Mouse (Mus musculus): ENCODE measurements around the gene Bspry.

The Bspry gene

DNA sequence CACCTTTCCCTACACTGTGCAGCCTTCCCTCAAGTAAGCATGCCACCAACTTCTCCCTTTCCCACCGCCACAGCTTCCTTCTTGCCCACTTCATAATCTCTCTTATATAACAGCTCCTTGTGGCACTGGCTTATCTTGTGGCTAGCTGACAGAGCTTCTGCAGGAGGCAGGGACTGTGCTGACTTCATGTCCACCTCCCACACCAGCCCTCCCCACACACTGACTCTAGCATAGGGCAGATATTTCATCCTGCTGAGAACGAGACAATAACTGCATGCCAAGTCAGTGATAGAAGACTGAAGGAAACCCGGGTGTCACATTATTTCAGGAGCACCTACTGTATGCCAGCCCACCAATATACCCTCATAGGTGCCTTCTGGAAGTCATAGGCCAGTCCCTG is 35.6 kb downstream of the Bspry start:
- DNase-seq (ENCODE audit: low read depth, low spot score), result no peak

GRCm38 (mm10) chr4:62516079-62516478 is 36.2 kb downstream of the Bspry start:
- no peak for DNase-seq (ENCODE audit: low read depth, low spot score)

DNA sequence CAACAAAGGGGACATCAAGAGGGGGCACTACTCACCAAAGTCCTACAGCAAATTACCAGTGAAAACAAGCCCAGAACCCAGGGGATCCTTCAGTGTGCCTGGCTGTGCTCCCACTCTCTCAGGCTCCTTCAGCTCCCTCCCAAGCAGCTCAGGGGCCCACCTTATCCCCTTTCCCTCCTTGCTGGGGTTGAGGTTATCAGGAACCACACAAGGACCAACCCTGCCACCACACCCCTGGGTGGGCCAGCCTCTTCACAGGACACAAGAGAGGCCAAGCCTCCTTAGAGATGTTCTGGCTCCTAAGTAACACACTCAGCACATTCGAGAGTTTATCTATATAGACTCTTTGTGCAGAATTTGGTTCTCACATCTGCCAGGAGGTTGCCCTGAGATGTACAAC is 36.7 kb downstream of the Bspry start:
- no peak for DNase-seq (ENCODE audit: low read depth, low spot score)

DNA sequence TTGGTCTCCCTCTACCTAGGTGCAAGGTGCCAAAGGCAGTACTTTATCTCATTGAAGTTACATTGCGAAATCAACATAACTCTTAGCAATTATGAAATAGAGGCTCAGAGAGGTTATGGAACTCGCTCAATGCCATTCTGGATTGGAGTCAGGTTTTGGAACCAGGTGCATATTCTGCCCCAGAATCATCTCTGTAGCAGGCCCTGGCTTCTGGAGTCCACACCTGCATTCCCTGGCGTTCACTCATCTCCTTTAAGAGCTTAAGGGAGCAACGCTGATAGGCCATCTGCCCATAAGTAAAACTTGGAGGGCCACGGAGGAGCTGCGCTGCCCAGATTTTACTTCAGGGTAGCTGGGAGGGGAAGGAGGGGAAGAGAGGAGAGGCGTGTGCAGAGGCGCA is 37.2 kb downstream of the Bspry start:
- no peak for DNase-seq (ENCODE audit: low read depth, low spot score)

- no peak for DNase-seq (ENCODE audit: low read depth, low spot score)
Observed at GRCm38 (mm10) chr4:62517538-62518415, 37.9 kb downstream of the Bspry start.

DNA sequence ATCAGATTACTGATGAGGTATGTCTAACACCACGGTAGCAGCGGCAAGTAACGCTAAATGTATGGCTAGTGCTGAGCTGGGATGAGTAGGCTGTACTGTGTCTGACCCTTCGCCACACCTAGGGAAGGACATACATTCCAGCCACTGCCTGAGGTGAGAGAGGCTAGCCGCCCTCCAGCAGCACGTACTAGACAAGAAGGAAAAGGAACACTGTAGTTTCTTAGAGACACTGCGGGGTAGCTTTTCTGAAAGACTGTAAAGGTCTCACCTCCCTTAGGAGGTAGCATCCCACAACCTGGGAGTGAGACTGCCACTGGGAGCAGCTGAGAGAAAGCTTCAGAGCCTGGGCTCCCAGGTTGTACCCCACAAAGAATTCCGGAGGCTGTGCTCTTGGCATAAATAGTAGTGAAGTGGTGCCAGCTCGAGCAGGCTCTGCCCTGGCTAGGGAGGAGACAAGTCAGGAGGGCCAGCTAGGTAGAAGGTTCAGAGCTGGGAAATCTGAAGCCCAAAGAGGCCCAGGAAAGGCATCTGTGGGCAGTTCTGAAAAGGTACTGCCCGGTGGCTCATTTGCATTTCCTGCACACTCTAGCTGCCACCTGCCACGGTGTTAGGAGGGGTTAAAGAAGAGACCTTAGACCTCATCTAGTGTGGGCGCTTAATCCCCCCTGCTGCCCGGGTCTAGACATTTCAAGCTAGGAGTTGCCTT is 38.7 kb downstream of the Bspry start:
- no peak for DNase-seq (ENCODE audit: low read depth, low spot score)

DNA sequence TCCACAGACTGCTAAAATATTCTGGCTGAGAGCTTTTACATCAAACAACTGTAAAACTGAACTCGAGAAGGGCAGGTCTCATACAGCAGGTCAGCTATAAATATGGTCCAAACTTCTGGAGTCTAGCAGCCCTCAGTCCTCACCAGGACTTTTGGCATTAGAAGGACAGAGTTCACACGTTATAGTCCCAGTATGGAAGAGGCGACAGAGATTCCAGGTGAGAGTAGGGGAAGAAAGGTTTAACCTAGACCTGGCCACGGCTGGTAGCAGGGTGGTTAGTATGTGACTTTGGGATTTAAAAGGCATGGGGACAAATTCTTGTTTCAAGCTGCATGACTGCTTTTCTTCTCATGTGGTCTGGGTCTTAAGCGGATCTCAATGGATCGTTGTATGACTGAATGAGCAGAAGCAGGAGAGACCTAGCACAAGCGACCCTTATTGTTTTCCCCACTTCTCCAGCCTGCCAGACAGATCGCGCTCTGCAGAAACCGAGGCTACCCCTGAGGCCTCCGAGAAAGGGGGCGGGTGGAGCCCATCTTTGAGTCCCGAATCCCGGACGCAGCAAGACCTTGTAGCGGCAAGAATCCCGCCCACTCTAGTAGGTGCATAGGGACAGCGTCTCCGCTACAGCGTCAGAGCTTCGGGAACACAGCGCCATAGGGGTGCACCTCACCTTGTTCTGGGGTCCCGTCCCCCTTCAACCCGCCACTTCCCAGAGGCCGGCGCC is 39.4 kb downstream of the Bspry start:
- no peak for DNase-seq (ENCODE audit: low read depth, low spot score)

DNA sequence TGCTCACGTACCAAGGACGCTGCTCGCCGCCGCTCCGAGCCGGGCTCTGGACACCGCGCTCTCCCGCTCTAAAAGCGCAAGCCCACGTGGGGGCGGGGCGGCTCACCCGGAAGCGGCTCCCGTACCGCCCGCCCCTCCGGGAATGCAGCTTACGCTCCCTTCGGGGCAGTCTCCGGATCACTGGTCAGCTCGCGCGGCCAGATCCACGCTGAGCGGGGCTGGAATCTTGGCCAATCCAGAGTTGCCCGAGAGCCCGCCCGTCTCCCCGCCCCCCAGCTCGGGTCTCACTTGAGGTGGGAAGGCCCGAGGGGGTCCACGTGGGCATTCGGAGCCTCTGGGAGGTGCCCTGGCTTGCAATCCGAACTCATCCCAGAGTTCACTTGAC is 40.0 kb downstream of the Bspry start, which contains the start of gene Alad:
Gene Alad (minus strand): TSS at position 70 of the 385 bp plus-strand sequence.
- DNase-seq (ENCODE audit: low read depth, low spot score), result peak; percentile 50

DNA sequence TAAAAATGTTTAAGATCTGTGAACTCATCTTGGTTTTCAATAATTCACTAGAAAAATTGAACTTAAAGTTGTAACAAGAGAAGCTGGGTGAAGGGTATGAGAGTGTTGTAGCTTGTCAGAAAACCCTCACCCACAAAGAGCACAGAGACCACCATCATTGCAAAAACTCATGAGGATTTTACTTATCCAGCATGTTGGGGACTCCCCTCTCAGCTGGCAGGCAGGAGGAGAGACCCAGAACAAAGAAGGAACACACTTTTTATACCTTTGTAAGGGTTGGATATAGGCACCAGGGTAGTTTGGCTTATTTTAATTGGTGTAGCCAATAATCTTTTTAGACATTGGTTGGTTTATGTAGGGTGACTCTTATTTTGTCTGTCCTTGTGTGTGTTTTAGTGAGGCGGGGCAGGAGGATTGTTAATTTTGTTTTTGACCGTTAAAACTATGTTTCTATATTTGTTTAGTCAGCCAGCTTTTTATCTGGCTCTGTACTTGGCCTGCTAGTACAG is 41.1 kb downstream of the Bspry start:
- no peak for DNase-seq (ENCODE audit: low read depth, low spot score)

DNA sequence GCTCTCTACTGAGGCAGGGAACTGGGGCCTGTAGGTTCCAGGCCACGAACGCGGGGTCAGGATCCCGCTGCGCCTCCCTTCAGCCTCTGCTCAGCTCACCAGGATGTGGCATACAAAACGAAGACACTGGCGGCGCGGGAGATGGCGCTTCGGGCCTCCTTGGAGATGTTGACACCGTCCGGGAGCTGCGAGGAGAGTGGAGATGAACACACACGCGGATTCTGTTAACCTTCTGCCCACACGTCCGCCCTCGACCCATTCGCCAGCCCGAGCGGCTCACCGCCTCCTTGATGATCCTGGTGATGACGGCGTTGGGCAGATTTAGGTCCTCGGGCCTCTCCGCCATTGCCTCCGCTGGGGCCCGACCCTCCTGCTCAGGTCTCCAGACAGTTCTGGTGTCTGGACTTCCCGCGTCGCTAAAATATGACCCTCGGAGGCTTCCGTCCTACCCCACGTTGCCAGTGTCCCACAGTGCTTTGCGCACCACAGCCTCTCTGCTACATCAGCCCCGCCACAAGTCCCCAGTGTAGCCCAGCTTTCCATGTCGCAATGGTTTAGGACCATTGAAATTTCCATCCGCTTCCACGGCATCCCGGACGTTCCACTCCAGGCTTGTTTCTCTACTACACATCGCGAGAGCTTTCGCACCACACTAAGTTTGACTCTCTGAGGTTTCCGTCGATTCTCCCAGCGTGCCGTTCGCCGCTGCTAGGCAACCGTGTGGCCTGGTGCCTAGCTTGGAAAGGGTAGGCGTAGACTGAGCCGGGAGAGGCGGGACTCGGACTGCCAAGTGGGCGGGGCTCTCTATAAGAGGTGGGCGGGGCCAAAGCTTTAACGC is 45.0 kb downstream of the Bspry start, which contains the start of the genes Pole3 and 4933430I17Rik:
Gene Pole3 (minus strand): TSS at position 418 of the 838 bp plus-strand sequence.
Gene 4933430I17Rik (plus strand): TSS at position 719 of the 838 bp plus-strand sequence.
- peak; percentile 93 for DNase-seq (ENCODE audit: low read depth, low spot score)

- no peak for DNase-seq (ENCODE audit: low read depth, low spot score)
Observed at GRCm38 (mm10) chr4:62525489-62525811, 45.6 kb downstream of the Bspry start.

DNA sequence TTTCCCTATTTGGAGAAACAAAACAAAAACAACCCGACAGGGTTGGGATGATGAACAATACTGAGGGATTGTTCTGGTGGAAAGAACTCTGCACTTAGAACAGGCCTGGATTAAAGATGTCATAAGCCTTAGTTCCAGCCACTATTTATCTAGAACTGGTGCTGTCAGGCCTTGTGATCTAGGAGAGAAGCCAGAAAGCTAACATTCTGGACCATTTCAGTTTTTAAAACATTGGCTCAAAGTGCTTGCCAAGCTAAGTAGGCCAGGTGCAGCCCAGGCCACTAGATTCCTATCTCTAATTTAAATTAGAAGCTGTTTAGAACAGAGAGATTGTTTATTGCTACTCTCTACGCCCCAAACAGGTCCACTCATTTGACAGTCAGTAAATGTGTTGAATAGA is 46.4 kb downstream of the Bspry start:
- DNase-seq (ENCODE audit: low read depth, low spot score), result no peak

- no peak for DNase-seq (ENCODE audit: low read depth, low spot score)
Observed at GRCm38 (mm10) chr4:62527655-62528054, 47.8 kb downstream of the Bspry start.

GRCm38 (mm10) chr4:62533729-62534128 is 53.9 kb downstream of the Bspry start:
- DNase-seq (ENCODE audit: low read depth, low spot score), result no peak

DNA sequence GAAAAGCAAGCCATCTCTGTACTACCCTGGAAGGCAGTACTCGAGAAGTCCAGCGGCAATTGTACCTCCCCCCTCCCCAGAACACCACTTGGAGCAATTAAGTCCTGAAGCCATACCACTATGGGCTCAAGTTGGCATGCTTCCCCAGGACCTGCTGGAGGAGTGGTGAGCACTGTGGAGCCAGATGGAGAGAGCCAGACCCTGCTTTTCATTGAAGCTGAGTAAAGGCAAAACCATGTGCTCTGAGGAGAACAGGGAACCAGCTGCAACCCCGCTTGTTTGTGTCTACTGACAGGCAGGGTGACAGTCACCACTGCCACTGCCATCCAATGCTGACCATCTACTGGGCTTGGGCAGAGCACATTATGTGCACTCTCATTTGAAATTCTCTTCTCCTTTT is 61.9 kb downstream of the Bspry start:
- DNase-seq (ENCODE audit: low read depth, low spot score), result no peak

DNA sequence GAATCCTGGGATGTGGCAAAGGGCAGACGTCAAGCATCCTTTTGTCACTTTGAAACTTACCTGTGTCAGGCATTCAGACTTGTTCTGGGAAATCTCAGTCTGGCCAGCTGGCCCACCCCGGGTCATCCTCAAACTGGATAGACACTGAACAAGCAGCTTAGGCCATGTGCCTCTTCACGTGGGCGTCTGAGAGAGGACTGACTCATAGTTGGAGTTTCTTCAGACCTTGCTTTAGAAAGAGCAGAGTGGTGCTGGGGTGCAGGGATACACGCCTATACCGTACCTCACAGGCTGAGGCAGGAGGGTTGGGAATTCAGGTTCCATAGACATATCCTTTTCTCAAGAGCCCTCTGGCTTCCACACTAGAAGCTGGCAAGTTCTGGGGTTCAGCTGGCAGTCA is 63.9 kb downstream of the Bspry start:
- no peak for DNase-seq (ENCODE audit: low read depth, low spot score)

- DNase-seq (ENCODE audit: low read depth, low spot score), result no peak
Observed at GRCm38 (mm10) chr4:62544801-62545200, 64.9 kb downstream of the Bspry start.
